Mouse (Mus musculus): Measurements from ENCODE around the gene Slc10a1.

- no peak for TF ChIP-seq CTCF (IDR thresholded peaks at IDR 0.05; ENCODE audit: borderline replicate concordance, insufficient read depth, low read length)
- TF ChIP-seq POLR2A (IDR thresholded peaks at IDR 0.05; ENCODE audit: low read depth, low read length) = no peak
Observed at GRCm38 (mm10) chr12:80931402-80932140, 36.9 kb downstream of the Slc10a1 start.

All from embryonic fibroblast, embryonic 13.5 days (primary cell).